Mouse (Mus musculus) kidney, adult 8-10 months (tissue): ENCODE data around the gene Hist1h2ac.
"Not testable (repeated sequence)": the region's sequence is repeated elsewhere in the genome, so short reads cannot be mapped to it uniquely, and the experiment has no call there.

Experiments used
- DNase-seq, 2 experiments: peaks; one replicate each; pipeline ENCODE4 v3.0.0; 2022

Hist1h2ac gene

GRCm38 (mm10) chr13:23699767-23700166, 16.0 kb upstream of the Hist1h2ac start:
- DNase-seq, result no peak

- no peak for DNase-seq
Measured at GRCm38 (mm10) chr13:23698996-23699395, 15.2 kb upstream of the Hist1h2ac start.

GRCm38 (mm10) chr13:23698300-23698693, 14.5 kb upstream of the Hist1h2ac start, which contains the start of gene Hist1h4c:
TSS of gene Hist1h4c (minus strand) at chr13:23698454.
- DNase-seq, result peak; percentile 98 to 99

GRCm38 (mm10) chr13:23697491-23698299, 13.9 kb upstream of the Hist1h2ac start:
- peak; percentile 46 to 54 for DNase-seq

- DNase-seq, result no peak
Measured at GRCm38 (mm10) chr13:23696061-23696474, 12.3 kb upstream of the Hist1h2ac start.

- no peak for DNase-seq
Measured at GRCm38 (mm10) chr13:23695514-23695913, 11.8 kb upstream of the Hist1h2ac start, which contains the start of gene Hist1h1t. TSS of gene Hist1h1t (plus strand) at chr13:23695814.

- DNase-seq, result no peak
Measured at GRCm38 (mm10) chr13:23694956-23695355, 11.2 kb upstream of the Hist1h2ac start.

- DNase-seq, result peak; percentile 77 to 87
Measured at GRCm38 (mm10) chr13:23693856-23694440, 10.2 kb upstream of the Hist1h2ac start.

GRCm38 (mm10) chr13:23689459-23689858, 5.7 kb upstream of the Hist1h2ac start:
- no peak for DNase-seq

GRCm38 (mm10) chr13:23688956-23689355, 5.2 kb upstream of the Hist1h2ac start:
- no peak for DNase-seq

GRCm38 (mm10) chr13:23687907-23688306, 4.2 kb upstream of the Hist1h2ac start:
- peak in 1 of 2 experiments; percentile 55 for DNase-seq

- no peak for DNase-seq
Measured at GRCm38 (mm10) chr13:23687181-23687580, 3.4 kb upstream of the Hist1h2ac start.

- no peak for DNase-seq
Measured at GRCm38 (mm10) chr13:23685966-23686365, 2.2 kb upstream of the Hist1h2ac start.

- no peak for DNase-seq
Measured at GRCm38 (mm10) chr13:23685121-23685861, 1.5 kb upstream of the Hist1h2ac start.

GRCm38 (mm10) chr13:23684295-23684945, 672 bp upstream of the Hist1h2ac start:
- peak; percentile 63 for DNase-seq

- DNase-seq, result not testable (repeated sequence)
Measured at GRCm38 (mm10) chr13:23682947-23683754, 597 bp downstream of the Hist1h2ac start.

- no peak for DNase-seq
Measured at GRCm38 (mm10) chr13:23682623-23682946, 1.2 kb downstream of the Hist1h2ac start.

GRCm38 (mm10) chr13:23681990-23682582, 1.7 kb downstream of the Hist1h2ac start:
- no peak for DNase-seq

GRCm38 (mm10) chr13:23662536-23662935, 21.2 kb downstream of the Hist1h2ac start:
- DNase-seq, result no peak

- DNase-seq, result no peak
Measured at GRCm38 (mm10) chr13:23659636-23660366, 23.9 kb downstream of the Hist1h2ac start.
